ENCODE assay signal across 10 mouse cellular contexts in genomic region chr10:99430669-99431561, GRCm38 (mm10).
DNase-seq lines count a peak whose midpoint lies in the region; ATAC-seq and TF ChIP-seq lines count a peak whose summit lies in the region.
"Had no signal": no experiment of that assay in that cellular context is flagged by ENCODE, and none has a peak within 500 bp of the region (broad histone marks: within the 10 kb centered on the region; RNA-seq: fewer than 3 reads in every experiment).

No protein-coding gene starts in this region.

- TF ChIP-seq POLR2A in bone marrow, adult 2 months (IDR thresholded peaks at IDR 0.05; ENCODE audit: borderline replicate concordance, control insufficient read depth, low read depth, low read length) = no peak

- H3K9me3 ChIP-seq in limb, embryonic 10.5 days (replicated peaks) = no peaks in the 10 kb centered on the region
- H3K9me3 ChIP-seq in kidney, embryonic 15.5 days (replicated peaks) = no peaks in the 10 kb centered on the region
- H3K9me3 ChIP-seq: megakaryocyte, embryonic 14.5 days had no signal

- H3K9ac ChIP-seq in kidney, embryonic 15.5 days = no peak overlapping the region

- peaks cover 3% of the 10 kb centered on the region for H3K4me1 ChIP-seq in bone marrow, adult 2 months (ENCODE audit: control insufficient read depth, insufficient read depth, low read length)
- peaks cover 14% of the 10 kb centered on the region for H3K4me1 ChIP-seq in limb, embryonic 10.5 days
- H3K4me1 ChIP-seq in kidney, embryonic 15.5 days = no peaks in the 10 kb centered on the region

- H3K36me3 ChIP-seq in limb, embryonic 10.5 days = no peaks in the 10 kb centered on the region
- H3K36me3 ChIP-seq in kidney, embryonic 15.5 days = no peaks in the 10 kb centered on the region

- WGBS in bone marrow, adult 2 months = 23% methylated on average over 16 of the region's 16 CpGs
- WGBS in limb, embryonic 10.5 days = 84% methylated on average over 16 of the region's 16 CpGs
- 77% methylated on average over 16 of the region's 16 CpGs for WGBS in kidney, embryonic 15.5 days

- no peaks in the 10 kb centered on the region for H3K27me3 ChIP-seq in limb, embryonic 10.5 days (ENCODE audit: low read depth, poor library complexity, severe bottlenecking)
- H3K27me3 ChIP-seq in kidney, embryonic 15.5 days = no peaks in the 10 kb centered on the region
- H3K27me3 ChIP-seq: megakaryocyte, embryonic 14.5 days had no signal

- TF ChIP-seq CTCF in bone marrow, adult 2 months (IDR thresholded peaks at IDR 0.05; ENCODE audit: control insufficient read depth, insufficient read depth, low read length) = no peak

- H3K4me2 ChIP-seq in kidney, embryonic 15.5 days = no peak overlapping the region

- H3K27ac ChIP-seq in bone marrow, adult 2 months (ENCODE audit: control insufficient read depth, insufficient read depth, low read depth, low read length, poor library complexity) = peak overlapping the region; percentile 89
- H3K27ac ChIP-seq in limb, embryonic 10.5 days = peak overlapping the region; percentile 46; the same call in 1 of the 2 replicates
- H3K27ac ChIP-seq in kidney, embryonic 15.5 days = no peak overlapping the region
- H3K27ac ChIP-seq: kidney, postnatal 0 days had no signal

- no peak for ATAC-seq in kidney, embryonic 15.5 days (replicated peaks; ENCODE audit: low FRiP score)

- peak overlapping the region; percentile 58 for H3K4me3 ChIP-seq in bone marrow, adult 2 months (replicated peaks; ENCODE audit: control insufficient read depth, low read depth, low read length)
- no peak overlapping the region for H3K4me3 ChIP-seq in limb, embryonic 10.5 days
- H3K4me3 ChIP-seq in kidney, embryonic 15.5 days (replicated peaks) = no peak overlapping the region
- H3K4me3 ChIP-seq: megakaryocyte, embryonic 14.5 days had no signal

- peak; percentile 77 for DNase-seq in layer of hippocampus, adult 9-11 months
- no peak for DNase-seq in layer of hippocampus, adult 8-10 months (ENCODE audit: low spot score in 2 of 2)
- no peak for DNase-seq in limb, embryonic 10.5 days (ENCODE audit: low spot score)
- peak; percentile 31 to 50 for DNase-seq in monocyte, adult 2 months (ENCODE audit: low read depth in 1 of 2, low spot score in 2 of 2)
- DNase-seq in ovary, postnatal 14 days (ENCODE audit: low spot score) = no peak
- DNase-seq: thymus, postnatal 4 days had no signal

Comparison
In these comparisons a context has a peak if more than half of its experiments do, and no peak if none do; other contexts are left out.
1. DNase-seq: peak in layer of hippocampus, adult 9-11 months (single experiment) and monocyte, adult 2 months (2 of 2); none in layer of hippocampus, adult 8-10 months (0 of 2), limb, embryonic 10.5 days (single experiment) and ovary, postnatal 14 days (single experiment).